Mouse (Mus musculus) heart, adult 9 months (tissue): Measurements from ENCODE around the gene Sptlc3.

Experiments
- DNase-seq, 2 experiments: peaks; one replicate each; pipeline ENCODE4 v3.0.0; 2022; ENCODE audit warnings: low spot score in 2 of 2

Gene Sptlc3

GRCm38 (mm10) chr2:139493836-139494235 is at the start of gene Sptlc3:
Gene Sptlc3, plus strand, starts transcription at chr2:139493913.
- DNase-seq = no peak

GRCm38 (mm10) chr2:139467726-139468125 is 26.0 kb upstream of the Sptlc3 start:
- no peak for DNase-seq

- DNase-seq = no peak
Measured at GRCm38 (mm10) chr2:139488708-139489107, 5.0 kb upstream of the Sptlc3 start.

GRCm38 (mm10) chr2:139494629-139495028 is 916 bp downstream of the Sptlc3 start:
- no peak for DNase-seq

DNA sequence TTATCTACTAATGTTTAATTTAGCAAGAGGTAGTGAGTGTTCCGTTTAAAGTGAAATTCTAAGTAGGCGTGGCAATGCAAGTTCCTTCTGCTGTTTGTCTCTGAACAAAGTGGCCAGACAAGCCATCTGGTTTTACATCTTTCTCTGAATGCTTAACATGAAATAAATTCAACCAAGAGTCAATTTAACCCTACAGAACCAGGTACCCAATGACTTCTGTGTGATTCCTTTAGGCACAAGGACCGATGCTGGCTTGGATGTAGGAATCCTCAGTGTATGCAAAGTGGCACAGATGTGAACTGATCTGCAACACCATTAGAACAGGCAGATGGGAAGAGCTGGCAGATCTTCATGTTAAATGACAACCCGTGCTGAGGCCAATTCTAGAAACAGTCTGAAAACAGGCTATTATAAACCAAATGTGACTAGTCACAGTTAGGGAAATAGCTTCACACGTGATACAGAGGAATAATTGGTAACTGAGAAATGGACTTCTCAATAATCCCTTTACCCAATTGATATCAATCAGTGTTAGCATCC is 68.3 kb downstream of the Sptlc3 start:
- DNase-seq = no peak

- DNase-seq = no peak
Measured at GRCm38 (mm10) chr2:139579280-139579679, 85.6 kb downstream of the Sptlc3 start.

- no peak for DNase-seq
Measured at GRCm38 (mm10) chr2:139582766-139583165, 89.1 kb downstream of the Sptlc3 start.

DNA sequence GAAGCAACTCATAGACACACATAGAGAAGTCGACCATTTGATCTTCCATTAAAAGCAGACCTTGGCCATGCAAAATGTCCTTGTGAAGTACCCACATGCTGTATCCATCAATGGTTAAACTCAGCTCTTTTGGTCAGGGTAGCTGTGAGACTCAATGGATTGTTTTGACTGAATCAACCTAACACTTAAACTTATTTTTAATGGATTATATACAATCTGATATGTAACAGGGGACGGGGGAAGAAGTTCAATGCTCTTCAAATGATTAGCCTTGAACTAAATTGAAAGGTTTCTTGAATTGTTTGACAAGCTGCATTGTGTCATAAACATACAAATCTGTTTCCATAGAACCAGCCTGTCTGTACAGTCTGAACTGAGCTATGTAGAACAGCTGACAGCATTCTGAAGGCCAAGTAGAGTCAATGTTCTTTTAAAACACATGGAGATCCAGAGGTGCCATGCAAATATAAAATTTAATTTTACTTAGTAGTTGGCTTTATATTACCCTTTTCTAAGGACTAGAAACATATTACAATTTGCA is 94.0 kb downstream of the Sptlc3 start:
- DNase-seq = no peak

- no peak for DNase-seq
Measured at GRCm38 (mm10) chr2:139589905-139590304, 96.2 kb downstream of the Sptlc3 start.

- DNase-seq = peak; percentile 13 to 20
Measured at GRCm38 (mm10) chr2:139590888-139591698, 97.4 kb downstream of the Sptlc3 start.

DNA sequence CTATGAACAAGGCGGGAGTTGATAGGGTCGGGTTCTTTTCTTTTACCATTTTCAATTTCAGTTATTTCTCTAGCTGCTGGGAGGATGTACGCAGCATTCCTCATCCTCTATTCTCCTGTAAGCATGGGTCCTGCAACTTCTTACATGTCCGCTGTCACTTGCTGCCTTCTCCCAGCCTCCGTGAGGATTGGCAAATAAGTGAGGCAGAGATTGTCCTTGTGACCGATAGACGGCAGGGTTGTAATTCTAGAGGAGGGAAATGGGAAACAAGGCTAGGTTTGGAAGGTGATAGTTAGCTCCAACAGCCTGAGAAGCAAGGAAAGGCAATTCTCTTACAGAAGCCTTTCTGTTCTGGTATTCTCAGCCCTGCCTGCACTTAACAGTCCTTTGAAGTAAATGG is 98.4 kb downstream of the Sptlc3 start:
- no peak for DNase-seq

DNA sequence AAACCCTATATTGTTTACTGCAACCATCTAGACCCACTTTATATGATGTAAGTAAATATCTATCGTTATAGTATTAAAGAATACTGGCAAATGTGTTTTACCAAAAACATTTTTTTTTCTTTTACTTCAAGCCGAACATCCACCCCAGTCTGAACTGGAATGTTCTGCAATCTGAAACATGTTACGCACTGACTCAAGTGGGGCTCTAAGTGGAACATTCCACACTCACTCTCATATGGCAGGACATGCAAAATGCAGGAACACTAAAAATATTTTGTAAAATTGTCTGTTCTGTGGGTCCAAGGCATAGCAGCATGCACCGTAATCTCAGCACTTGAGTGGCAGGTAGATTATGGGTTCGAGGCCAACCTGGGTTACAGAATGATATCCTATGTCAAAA is 103.5 kb downstream of the Sptlc3 start:
- no peak for DNase-seq

GRCm38 (mm10) chr2:139601543-139602194 is 108.0 kb downstream of the Sptlc3 start:
- DNase-seq = no peak

- no peak for DNase-seq
Measured at GRCm38 (mm10) chr2:139608167-139608566, 114.5 kb downstream of the Sptlc3 start.

DNA sequence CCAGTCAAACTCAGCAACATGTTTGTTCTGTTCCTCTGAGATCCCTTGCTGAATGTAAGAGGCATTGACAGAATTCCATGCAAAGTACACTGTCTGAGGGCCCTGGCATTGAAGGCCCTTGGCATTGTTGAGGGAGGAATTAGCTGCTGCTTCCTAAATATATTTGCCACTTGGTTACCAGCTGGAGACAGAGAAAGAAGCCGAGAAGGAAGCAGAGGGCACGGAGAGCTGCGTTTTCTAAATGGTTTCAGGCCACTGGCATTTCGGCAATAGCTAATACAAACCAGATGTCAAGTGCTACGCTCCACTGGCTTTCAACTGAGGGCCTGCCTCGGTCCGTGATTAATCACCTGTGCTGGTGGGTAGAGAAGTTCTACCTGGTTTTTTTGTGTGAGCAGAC is 115.1 kb downstream of the Sptlc3 start:
- DNase-seq = no peak

- DNase-seq = no peak
Measured at GRCm38 (mm10) chr2:139609231-139609630, 115.5 kb downstream of the Sptlc3 start.

DNA sequence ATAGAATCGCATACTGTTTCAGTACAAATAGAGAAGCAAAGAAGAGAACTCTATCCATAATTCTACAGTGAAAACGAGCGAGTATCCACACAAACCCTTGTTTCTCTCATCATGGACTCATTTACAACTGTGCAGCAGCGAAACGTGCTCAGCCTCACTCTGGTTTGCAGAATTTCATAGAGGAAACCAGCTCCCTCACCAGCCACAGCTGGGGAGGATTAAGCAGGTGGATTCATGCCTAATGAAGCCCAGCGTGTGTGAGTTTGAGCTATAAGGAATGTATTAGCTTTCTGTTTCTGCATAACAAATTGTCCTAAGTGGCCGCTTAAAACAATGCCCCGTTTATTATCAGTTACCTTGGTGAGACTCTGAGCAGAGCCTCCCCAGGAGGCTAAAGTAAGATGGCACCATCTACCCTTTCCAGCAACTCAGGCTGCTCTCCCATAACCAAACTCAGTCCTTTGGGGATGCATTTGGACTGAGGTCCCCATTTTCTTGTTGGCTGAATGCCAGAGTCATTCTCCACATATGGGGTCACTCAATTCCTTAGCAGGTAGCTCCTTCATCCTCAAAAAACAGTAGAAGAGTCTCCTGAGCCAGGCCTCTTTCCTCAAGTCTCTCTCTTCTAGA is 116.1 kb downstream of the Sptlc3 start:
- DNase-seq = no peak

- DNase-seq = peak in 1 of 2 experiments; percentile 3
Measured at GRCm38 (mm10) chr2:139612410-139613107, 118.8 kb downstream of the Sptlc3 start.

DNA sequence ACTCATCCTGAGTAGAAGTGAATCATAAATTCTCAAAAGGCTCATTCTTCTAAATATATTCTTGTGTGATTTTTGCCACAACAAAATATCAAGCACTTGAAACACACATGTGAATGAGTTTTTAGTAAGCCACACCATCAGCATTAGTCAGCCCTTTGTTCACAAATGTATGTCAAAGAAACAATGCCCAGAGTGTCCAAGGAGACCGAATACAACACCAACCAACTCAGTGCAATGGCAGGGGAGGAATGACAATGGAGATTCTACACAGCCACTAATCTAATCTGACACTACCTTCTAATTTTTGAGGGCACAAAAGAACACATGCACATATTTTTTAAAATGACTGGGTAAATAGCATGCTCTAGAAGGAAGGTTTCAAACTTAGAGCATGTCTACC is 132.8 kb downstream of the Sptlc3 start:
- no peak for DNase-seq

DNA sequence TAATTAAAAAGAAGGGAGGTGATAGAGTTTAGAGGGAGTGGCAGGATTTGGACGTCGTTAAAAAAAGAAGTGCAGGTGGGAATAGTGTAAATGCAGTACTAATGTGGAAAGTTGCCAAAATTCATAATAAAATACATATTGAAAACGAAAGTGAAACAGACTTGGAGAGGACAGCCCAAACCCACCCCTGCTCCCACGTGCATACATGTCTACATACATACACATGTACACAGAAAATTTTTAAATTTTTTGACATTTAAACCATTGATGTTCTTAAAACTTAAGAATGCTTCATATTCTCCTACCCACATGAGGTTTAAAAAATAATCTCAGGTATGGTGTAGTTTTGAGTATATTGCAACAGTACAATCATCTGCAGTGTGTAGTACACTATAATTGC is 135.0 kb downstream of the Sptlc3 start:
- DNase-seq = no peak

DNA sequence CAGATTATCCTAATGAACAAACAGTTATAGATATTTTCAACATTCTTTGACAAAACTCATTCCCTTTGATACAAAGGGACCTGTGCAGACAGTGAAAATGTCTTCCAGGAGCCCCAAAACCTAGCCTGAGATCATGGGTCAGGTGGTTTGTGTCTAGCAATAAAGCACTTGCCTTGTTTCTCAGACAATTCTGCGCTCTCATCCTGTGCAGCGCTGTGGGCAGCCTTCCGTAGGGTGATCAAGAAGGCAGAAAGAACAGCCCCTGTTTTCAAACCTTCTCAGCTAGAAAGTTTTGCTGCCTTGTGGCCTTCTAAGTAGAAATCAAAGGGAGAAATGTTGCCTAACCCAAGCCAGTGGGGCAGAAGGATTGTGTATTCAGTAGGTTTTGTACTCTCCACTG is 135.9 kb downstream of the Sptlc3 start:
- no peak for DNase-seq

- DNase-seq = no peak
Measured at GRCm38 (mm10) chr2:139634506-139634905, 140.8 kb downstream of the Sptlc3 start.
